Mouse (Mus musculus) left cerebral cortex, postnatal 14 days (tissue): ENCODE data around the gene Prss23. TPM values are rescaled to one million over a fixed set of nuclear protein-coding genes. Genes with fewer than 3 reads are reported as not detected.

Experiments used
- DNase-seq, 2 experiments: peaks; one replicate each; pipeline ENCODE4 v3.0.0; 2021 to 2022; ENCODE audit warnings: low spot score in 2 of 2, mixed read lengths in 1 of 2
- intact Hi-C: fragments of 180-260 bp; cut with DNase I; formaldehyde crosslinking; loops from one replicate; pipeline ENCODE4 v1.15.1; 2025
- total RNA-seq, 2 experiments: library from RNA; stranded (reverse); gene quantifications; 2 replicates each; pipeline ENCODE4 v1.2.3; 2021

Gene Prss23
- total RNA-seq, 2 experiments from 2014 or later: 8.3 to 12.4 TPM

DNA sequence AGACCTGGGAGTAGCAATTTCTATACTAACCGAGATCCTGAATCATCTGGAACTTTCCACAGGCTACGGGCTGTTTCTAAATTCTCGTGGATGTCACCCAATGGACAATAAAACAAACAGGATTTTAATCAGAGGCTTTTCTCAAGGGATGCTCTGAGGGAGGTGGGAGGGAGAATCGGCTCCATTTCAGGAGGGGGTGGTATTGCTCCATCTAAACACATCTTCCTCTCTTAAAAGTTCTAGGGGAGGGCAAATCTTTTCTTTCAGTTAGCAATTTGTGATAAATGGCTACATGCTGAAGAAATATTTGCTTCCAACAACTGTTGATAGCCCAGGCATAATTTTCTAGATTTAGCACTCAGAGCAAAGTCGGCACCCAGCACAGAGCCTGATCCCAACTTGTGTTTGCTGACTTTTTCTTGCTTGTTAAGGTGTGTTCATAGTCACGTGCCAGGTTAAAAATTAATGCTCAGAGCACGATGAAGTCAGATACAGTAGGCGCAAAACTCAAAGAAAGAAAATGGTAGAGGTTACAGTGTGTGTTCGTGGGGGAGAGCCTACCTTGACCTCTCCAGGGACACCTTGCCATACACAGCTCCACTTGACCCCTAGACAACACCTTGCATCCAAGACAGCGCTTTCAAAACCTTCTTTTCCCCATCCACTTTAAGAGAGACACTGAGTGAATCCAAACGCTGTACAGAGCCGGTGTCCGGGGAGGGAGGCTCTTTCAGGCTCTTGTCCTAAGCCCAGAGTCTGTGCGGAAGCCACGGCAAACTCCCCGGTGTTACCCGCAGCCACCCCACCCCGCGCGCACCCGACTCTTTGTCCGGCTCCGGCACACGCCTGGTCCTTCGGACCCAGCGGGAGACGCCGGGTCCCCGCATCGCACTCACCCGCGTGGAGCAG, 10.2 kb downstream of the Prss23 start:
- no peak for DNase-seq
- intact Hi-C loops: no loop called here

DNA sequence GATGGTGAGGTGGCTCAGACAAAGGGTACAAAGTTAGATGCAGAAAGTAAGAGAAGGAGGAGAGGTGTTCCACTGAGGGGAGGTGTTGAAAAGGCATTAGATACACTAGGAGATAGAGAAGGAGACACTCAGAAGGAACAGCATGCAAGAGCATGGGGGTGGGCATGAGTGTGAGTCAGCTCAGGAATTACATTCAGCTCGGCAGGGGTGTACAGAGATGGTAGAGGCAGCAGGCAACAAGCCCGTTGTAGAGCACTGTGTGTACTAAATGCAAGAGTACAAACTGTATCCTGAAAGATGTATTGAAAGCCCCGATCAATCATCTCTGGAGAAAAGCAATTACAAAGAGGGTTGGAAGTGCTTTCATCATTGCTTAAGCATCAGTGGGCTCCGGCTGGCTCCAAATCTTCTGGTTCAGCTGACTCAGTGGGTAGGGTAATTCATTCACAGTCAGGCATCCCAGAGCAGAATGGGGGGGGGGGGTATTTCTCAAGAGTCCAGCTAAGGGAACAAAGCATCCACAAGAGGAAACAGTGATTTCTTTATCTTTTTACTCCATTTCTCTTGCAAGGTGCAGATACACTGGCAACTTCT, 15.0 kb downstream of the Prss23 start:
- intact Hi-C loops: no loop called here
- peak in 1 of 2 experiments; percentile 41 for DNase-seq

DNA sequence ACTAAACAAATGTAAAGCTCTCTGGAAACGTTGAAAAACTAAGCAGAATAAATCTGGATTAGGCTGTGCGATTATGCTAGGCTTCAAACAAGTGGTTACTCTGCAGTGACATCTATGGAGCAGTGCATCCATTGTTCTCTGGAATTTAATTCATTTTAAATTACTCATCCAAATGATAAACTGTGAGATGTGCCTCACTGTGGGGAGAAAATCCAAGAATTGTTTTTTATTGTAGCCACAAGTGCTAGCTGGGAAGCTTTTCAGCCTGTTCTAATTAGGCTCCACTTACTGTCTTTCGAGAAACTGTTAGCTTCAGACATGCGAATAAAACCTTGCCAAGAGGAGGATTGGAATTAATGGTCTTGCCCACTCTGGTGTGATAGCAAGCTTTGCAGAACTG, 18.3 kb downstream of the Prss23 start:
- intact Hi-C loops: no loop called here
- no peak for DNase-seq

DNA sequence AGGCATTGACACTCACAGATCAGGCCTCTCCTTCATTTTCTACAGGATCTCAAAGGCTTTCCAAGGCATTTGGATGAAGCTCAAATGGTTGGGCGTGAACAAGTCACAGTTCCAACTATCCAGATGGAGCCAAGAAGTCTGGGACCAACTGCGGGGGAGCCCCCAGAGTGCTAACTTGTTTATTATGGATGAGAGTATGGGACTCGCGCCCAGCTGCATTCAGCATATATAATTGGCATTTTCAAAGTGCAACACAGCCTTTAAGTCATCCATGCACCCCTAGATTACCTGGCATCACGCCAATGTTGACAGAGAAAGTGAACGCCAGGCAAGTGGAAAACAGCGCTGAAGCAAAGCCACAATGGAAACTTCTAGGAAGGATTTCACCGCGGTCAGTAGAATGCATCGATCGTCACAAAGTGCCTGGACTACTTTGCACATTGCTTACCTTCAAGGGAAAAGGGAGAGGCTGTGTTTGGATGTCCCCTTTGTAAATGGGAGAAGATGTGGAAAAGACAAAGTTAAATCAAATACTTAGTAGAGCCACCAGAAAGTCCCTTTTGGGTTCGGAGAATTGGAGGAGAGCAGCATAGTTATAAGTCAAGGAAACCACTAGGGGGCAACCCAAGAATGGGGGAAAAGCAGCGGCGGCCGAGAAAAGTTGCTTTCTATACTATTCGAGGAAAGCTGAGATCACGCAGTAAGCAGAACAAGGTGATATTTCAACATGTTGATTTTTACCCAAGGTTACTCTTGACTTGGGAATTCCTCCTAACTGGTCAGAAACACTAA, 27.3 kb downstream of the Prss23 start:
- intact Hi-C loops: loop anchor here (1.0 kb wide), 1 partner anchor 343 kb away; no protein-coding TSS in a partner anchor
- peak; percentile 75 to 78 for DNase-seq

DNA sequence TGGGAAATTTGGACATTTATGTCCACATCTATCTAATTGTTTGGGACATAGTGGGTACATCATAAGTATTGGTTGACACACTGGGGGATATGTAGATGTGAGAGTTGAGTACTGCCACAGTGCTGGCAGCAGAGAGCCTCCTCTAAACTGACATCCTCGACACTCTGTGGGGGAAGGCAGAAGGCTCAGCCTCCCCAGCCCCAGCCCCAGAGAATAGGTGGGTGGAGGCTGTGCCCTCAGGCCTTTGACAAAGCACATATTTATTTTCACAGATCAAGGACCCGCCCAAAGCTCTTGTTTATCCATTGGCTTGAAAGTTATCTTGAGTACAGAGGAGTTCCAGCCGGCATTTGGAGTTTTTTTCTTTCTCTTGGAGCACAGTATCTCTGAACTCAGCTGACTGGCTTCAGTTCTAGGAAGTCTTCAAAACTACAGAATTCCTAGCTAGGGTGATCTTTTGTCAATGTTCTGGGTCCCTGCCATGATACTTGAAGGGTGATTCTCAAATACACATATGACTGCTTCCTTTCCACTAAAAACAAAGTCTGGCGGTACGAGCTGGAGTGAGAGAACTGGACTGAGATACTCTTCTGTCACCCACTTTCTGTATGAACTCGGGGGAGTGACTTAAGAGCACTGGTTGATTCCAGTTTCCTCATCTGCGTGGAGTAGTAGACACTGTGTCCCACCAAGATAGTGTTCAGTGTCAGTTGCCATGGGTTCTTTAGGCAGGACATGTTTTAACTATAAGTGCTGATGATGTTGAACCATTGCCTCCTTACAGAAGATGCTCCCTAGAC, 43.0 kb downstream of the Prss23 start:
- no peak for DNase-seq
- intact Hi-C loops: no loop called here

DNA sequence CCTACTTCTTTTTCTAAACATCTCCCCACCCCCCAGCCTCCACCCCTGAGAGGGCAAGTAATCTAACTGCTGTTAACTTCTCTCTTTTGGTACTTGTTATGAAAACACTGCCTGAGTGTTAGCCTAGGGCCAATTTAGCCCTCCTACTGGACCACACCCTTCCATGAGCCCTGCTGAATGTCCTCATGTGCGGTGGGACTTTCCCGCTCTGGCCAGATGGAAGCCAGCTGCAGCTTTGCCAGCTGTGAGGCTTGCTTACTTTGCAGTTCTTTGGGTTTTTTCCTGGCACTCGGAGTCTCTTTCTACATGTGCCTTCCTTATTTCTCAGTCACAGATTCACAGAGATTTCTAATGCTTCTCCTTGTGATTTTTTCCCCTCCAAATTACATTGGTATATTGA, 45.3 kb downstream of the Prss23 start:
- intact Hi-C loops: no loop called here
- DNase-seq: no peak

DNA sequence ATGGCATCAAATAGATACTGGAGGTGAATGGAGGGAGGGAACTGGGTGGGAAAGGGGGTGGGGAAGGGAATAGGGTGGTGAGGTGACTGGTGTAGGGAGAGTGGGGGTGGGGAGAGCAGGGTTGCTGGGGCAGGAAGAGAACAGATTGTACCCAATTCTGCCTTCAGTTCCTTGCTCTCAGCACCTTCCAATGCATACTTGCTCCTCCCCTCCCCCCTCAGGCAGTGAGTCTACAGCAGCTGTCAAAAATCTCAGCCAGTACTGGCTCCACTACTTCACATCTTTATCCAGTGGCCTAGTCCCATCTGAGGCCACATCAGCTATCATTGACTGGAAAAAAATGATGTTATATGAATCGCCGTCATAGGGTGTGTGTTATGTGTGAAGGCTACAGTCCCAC, 48.5 kb downstream of the Prss23 start:
- intact Hi-C loops: loop anchor here (10.0 kb wide), 2 partner anchors 366 to 786 kb away; partner anchors contain the start of gene Ccdc83

DNA sequence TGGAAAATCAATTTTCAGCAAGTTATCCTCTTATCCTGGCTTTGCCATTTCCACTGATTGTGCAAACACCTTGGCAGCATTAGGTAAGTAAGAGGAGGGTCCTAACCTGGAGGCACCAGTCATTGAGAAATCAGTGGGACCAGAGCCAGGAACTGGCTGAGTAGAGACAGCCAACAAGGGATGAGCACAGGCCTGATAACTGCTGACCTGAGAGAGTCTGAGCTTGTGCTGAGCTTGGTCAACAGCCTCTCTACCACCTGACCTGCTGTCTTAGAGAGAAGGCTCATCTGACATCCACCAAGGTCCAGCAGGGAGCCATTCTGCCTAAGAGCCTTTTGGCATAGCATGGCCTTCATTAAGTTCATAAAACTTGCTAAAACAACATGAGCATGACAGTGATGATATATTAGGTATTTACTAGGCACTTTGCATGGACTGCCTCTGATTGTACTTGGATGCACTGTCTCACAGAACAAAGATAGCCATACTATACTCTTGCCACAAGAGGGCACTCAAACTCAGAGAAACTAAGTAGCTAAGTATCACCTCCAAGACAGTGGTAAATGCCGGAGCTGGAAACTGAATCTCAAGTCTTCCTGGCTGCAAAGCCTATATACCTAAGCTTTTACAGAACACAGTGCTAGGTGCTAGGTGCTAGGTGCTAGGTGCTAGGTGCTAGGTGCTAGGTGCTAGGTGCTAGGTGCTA, 49.5 kb downstream of the Prss23 start:
- intact Hi-C loops: loop anchor here (10.0 kb wide), 2 partner anchors 367 to 787 kb away; partner anchors contain the start of gene Ccdc83
- peak; percentile 65 to 76 for DNase-seq

More for the DNA sequence above, 48.5 kb downstream of the Prss23 start:
- no peak for DNase-seq

DNA sequence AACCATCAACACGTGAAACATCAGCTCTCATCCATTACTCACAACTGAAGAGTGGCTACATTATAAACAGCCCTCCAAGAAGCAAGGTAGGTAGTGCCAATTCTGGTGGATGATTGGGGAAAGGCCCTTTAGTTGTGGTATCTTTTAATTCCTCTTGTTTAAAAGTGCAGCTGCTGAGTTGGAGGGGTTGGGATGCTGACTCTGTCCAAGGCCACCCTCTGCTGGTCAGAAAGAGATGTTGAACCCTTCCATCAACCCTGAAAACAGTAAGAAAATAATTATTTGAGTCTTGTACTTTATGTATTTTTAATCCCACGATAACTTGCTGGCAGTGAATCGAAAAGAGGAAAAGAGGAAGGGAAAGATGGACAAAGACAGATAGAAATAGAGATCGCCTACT, 53.5 kb downstream of the Prss23 start:
- intact Hi-C loops: loop anchor here (1.0 to 10.0 kb wide), 3 partner anchors 37 to 791 kb away; partner anchors contain the start of gene Ccdc83
- peak; percentile 30 to 41 for DNase-seq

DNA sequence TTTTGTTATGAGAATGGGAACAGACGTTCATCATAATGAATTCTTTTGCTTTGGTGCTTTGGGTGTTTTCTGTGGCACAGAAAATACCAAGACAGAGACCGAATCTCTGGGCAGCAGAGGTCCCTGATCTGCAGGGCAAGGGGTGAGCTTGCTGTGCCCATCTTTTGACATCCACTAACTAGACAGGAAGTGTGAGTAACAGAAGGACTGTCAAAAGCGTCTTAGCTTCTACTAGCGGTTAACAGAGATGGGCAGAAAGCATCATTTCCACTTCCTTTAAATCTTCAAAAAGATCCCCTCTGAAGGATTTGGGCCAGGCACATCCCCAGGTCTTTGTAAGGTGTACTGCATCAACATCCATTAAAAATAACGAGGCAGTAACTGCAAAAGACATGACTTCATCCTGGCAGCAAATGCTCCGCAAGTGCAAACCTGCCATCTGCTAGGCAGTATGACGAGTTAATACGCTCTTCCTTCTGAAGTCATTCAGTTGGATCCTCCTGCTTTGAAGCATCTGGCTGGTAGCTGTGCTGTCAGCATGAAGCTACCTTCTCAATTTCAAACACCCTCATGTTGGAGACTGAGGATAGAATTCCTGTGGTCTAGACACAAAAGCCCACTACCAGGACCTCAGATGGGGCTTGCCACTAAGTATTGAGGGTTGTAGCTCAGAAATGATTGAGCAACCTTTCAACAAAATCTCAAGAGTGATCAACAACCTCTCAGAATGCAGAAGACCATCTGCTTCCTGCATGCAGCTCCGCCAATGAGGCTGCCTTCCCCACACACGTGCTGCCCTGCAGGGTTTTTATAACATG, 63.0 kb downstream of the Prss23 start:
- DNase-seq: no peak
- intact Hi-C loops: no loop called here

DNA sequence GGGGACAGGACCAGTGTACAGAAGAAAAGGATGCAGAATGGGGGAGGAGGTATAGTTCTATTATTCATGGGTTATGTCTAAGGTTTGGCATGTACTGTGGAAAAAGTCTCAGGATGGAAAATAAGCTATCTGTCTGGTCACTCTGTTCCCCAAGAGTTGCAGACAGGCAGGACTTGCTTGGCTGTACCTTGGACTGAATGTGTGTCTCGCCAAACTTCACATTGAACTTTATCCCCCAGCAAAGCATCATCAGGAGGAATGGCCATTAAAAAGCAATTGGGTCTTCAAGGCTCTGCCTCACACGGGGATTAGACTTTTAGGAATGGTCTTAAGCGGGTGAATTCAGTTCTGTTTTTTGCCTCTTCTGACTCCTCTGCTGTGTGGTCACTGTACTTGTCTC, 63.7 kb downstream of the Prss23 start:
- DNase-seq: no peak
- intact Hi-C loops: no loop called here

DNA sequence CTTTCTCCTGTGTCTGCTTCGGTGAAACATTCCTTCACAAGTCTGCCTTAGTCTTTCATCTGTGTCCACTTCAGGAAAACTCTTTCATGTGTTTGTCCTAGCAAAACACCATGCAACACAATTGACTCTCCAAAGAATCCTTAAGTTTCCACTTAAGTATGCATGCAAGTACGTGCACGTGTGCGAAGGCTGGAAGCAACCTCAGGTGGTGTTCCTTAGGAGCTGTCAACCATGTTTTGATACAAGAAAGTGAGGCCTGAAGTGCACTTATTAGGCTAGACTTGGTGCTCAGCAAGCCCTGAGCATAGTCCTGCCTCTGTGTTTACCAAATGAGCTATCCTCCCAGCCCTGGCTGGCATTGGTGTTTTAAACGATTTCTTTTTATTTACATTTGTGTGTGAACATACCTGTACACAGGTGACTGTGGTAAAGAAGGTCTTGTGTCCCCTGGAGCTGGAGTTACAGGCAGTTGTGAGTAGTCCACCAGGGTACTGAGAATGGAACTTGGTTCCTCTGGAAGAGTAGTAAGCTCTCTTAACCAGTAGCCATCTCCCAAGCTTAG, 64.3 kb downstream of the Prss23 start:
- DNase-seq: no peak
- intact Hi-C loops: no loop called here

DNA sequence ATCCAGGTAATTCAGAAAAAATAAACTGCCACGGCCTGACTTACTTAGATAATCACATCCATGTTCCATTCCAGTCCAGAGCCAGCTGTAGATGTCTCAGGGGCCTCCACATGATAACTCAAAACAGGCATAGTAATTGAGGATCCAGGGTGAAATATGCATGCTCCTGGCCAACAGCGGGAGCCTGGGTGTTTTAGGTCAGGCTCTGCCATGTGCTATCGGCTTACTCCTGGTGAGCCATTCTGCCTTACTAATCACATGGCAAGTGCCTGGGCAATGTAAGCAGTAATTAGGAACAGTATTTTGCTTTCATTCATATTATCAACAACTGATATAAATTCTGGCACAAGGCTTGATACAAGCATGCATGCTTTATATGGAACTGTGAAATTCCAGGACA, 65.6 kb downstream of the Prss23 start:
- intact Hi-C loops: no loop called here
- DNase-seq: no peak

DNA sequence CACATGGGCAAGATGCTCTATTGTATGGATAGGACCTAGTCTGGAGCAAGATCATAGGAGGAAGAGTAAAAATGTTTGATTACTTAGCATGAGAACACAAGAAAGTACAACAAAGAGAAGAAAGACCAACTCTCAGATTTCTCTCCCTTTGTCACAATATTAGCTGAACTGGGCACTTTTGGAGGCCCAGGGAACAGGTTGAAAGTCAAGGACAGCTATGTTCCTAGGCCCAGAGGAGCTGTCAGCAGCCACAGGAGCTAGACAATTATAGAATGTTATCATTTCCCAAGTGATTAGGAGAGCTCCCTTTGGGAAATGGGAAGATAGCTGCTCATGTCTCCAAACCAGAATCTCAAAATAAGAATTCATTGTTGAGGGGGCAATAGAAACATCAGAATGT, 66.1 kb downstream of the Prss23 start:
- no peak for DNase-seq
- intact Hi-C loops: no loop called here

DNA sequence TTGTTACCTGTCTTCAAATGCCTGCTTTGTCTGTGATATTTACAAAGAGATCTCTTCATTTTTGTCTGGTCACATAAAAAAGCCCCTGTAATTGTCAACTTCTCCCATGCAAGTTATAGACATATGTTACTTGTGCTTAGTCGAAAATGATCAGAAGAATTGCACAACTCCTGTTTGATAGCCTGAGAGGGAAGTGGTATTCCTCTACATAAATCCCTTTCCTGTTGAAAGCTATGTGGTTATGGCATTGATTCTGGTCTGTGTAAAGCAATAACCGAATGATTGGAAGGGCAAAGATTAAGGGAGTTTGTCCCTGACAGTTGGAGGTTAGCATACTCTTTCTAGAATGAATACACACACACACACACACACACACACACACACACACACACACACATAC, 67.3 kb downstream of the Prss23 start:
- intact Hi-C loops: no loop called here
- DNase-seq: no peak
